Mouse (Mus musculus): Measurements from ENCODE around the gene Bicdl1. TPM values are rescaled to one million over a fixed set of nuclear protein-coding genes. Genes with fewer than 3 reads are reported as not detected.
"Not testable (repeated sequence)": the region's sequence is repeated elsewhere in the genome, so short reads cannot be mapped to it uniquely, and the experiment has no call there.

Gene Bicdl1
- total RNA-seq (2015), result 0.73 and 1.3 TPM in 2 replicates
- total RNA-seq (2017), result 1.1 and 3.8 TPM in 2 replicates

GRCm38 (mm10) chr5:115731001-115731731 is at the start of gene Bicdl1:
Gene Bicdl1 (minus strand): TSS chr5:115731621.
- ATAC-seq (ENCODE audit: poor library complexity, severe bottlenecking), result peak; percentile 74

GRCm38 (mm10) chr5:115776911-115777310 is 45.5 kb upstream of the Bicdl1 start:
- no peak for ATAC-seq (ENCODE audit: poor library complexity, severe bottlenecking)

DNA sequence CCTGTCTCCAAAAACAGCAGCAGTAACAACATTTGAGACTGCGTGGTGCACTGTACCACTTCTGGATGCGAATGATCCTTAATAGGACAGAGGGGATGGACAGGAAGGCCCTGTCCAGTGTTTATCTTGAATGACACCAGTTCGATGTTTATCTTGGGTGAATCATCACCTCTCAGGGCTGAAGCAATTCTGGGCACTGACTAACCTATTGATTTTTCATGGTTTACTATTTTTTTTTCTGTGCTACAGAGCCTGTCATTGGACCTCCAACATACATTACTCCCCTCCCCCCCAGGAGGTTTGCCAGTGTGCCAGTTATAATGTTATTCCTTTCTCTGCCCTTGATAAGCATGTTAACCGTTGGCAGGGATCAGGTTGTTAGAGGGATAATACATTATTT is 43.9 kb upstream of the Bicdl1 start:
- ATAC-seq (ENCODE audit: poor library complexity, severe bottlenecking), result no peak

- ATAC-seq (ENCODE audit: poor library complexity, severe bottlenecking), result no peak
Measured at GRCm38 (mm10) chr5:115770048-115770447, 38.6 kb upstream of the Bicdl1 start.

- ATAC-seq (ENCODE audit: poor library complexity, severe bottlenecking), result no peak
Measured at GRCm38 (mm10) chr5:115769116-115769515, 37.7 kb upstream of the Bicdl1 start.

GRCm38 (mm10) chr5:115766821-115767220 is 35.4 kb upstream of the Bicdl1 start:
- ATAC-seq (ENCODE audit: poor library complexity, severe bottlenecking), result no peak

DNA sequence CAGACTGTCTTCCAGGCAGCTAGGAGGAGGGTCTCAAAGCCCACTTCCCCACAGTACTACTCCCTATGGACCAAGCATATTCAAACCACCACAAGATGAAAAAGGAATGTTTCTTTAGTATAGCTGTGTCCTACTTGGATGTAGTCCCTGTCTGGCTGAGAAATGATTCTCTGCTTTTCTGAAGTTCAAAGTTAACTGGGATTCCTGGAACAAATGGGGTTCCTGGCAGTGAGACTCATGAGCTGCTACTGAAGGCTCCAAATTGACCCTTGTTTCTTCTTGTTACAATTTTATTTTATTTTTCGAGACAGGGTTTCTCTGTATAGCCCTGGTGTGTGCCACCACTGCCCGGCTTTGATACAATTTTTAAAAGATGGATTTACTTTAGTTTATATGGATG is 32.6 kb upstream of the Bicdl1 start:
- ATAC-seq (ENCODE audit: poor library complexity, severe bottlenecking), result no peak

GRCm38 (mm10) chr5:115760903-115761302 is 29.5 kb upstream of the Bicdl1 start:
- no peak for ATAC-seq (ENCODE audit: poor library complexity, severe bottlenecking)

GRCm38 (mm10) chr5:115758431-115759180 is 27.2 kb upstream of the Bicdl1 start:
- no peak for ATAC-seq (ENCODE audit: poor library complexity, severe bottlenecking)

DNA sequence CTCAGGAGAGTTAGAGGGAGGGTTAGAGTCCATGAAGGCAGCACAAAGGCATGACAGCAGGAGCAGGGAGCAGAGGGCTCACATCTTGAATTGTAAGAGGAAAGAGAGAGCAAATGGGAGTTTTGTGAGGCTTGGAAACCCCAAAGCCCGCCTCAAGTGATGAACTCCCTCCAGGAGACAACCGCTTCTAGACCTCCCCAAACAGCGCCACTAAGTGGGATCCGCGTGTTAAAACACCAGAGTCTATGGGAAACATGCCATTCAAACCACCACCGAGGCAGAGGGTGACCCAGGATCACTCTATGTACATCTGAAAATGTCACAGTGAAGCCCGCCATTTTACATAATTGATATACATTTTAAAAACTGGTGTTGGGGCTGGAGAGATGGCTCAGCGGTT is 26.1 kb upstream of the Bicdl1 start:
- ATAC-seq (ENCODE audit: poor library complexity, severe bottlenecking), result no peak

DNA sequence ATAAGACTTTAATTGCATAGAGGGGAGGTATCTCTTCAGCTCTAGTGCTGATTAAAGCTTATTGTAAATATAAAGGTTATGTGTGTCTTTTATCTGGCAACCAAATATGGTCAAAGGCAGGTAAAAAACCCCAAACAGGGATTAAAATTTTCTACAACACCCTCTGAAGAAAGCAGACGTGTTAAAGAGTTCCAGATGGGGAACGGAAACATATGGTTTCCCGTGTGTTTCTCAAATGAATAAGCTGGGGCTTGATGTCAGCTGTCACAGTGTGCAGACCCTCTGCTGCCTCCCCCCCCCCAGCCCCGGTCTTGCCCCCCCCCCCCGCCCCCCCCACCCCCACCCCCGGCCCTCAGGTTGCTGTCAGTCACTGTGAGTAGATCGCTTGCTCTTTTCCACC is 24.1 kb upstream of the Bicdl1 start:
- ATAC-seq (ENCODE audit: poor library complexity, severe bottlenecking), result no peak

DNA sequence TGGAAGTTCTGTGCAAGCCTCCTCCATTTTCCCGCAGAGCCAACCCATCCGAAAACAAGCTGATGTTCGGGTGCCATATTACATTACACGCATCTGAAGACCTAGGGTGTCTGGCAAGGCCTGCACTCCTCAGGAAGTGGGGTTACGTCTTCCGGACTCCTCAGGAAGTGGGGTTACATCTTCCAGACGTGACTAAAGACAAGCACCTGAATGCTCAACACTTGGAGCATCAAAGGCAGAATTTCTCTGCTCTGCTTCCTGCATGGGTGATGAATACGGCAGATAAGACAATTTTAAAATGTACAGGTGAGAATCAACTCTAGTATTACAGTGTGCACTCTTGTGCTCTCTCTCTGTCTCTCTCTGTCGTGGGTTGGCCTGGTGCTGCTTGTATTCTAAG is 23.4 kb upstream of the Bicdl1 start:
- peak; percentile 38; the same call in 1 of the 2 replicates for ATAC-seq (ENCODE audit: poor library complexity, severe bottlenecking)

GRCm38 (mm10) chr5:115752883-115753282 is 21.5 kb upstream of the Bicdl1 start:
- ATAC-seq (ENCODE audit: poor library complexity, severe bottlenecking), result no peak

DNA sequence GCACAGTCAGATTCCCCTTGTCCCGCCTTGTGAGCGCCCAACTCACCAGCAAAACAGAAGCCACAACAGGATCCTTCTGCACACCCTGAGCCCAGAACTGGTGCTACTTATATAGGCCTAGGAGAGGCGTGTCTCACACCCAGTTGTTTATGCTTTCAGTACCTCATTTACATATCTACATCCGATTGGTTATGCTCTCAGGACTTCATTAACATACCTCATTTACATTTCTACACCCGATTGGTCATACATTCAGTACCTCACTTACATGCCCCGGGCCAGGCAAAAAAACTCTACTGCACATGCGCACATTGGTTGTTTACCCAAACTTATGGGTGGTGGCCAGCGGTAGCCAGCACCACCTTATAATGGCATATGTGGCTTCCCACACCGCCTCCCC is 20.5 kb upstream of the Bicdl1 start:
- ATAC-seq (ENCODE audit: poor library complexity, severe bottlenecking), result not testable (repeated sequence)

- no peak for ATAC-seq (ENCODE audit: poor library complexity, severe bottlenecking)
Measured at GRCm38 (mm10) chr5:115748316-115748715, 16.9 kb upstream of the Bicdl1 start.

- ATAC-seq (ENCODE audit: poor library complexity, severe bottlenecking), result no peak
Measured at GRCm38 (mm10) chr5:115745319-115745718, 13.9 kb upstream of the Bicdl1 start.

- no peak for ATAC-seq (ENCODE audit: poor library complexity, severe bottlenecking)
Measured at GRCm38 (mm10) chr5:115738032-115738431, 6.6 kb upstream of the Bicdl1 start.

DNA sequence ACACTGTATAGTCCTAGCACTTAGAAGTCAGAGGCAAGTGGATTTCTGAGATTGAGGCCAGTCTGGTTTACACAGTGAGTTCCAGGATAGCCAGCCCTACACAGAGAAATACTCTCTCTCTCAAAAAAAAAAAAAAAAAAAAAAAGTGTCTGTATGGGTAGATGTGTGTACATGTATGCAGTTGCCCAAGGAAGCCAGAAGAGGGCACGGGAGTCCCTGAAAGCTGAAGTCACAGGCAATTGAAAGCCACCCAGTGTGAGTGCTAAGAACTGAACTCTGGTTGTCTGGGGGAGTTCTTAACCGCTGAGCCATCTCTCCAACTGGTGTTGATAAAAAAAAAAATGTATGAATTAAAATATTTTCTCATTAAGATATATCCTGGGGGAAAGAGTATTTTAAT is 3.1 kb upstream of the Bicdl1 start:
- ATAC-seq (ENCODE audit: poor library complexity, severe bottlenecking), result no peak

GRCm38 (mm10) chr5:115732849-115733216 is 1.4 kb upstream of the Bicdl1 start:
- ATAC-seq (ENCODE audit: poor library complexity, severe bottlenecking), result no peak

GRCm38 (mm10) chr5:115732176-115732848 is 891 bp upstream of the Bicdl1 start:
- peak; percentile 93 for ATAC-seq (ENCODE audit: poor library complexity, severe bottlenecking)

DNA sequence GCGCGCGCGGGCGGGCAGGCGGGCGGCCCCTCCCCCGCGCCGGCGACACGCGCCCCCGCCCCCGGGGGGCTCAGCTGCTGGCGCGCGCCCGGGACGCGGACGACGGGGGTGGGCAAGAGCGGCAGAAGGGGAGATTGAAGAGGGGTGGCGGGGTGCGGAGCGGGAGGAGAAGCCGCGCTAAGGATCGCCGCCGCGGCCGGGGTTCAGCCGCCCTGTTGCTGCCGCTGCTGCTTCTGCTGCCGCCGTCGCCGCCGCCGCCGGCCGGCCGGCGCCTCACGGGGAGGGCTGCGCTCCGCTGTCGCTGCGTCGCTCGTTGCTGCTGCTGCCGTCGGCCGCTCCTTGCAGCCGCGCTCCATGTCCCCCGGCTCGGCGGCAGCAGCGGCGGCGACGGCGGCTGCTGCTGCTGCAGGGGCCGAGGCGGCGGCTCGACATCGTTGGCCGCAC is 333 bp upstream of the Bicdl1 start:
- no peak for ATAC-seq (ENCODE audit: poor library complexity, severe bottlenecking)

DNA sequence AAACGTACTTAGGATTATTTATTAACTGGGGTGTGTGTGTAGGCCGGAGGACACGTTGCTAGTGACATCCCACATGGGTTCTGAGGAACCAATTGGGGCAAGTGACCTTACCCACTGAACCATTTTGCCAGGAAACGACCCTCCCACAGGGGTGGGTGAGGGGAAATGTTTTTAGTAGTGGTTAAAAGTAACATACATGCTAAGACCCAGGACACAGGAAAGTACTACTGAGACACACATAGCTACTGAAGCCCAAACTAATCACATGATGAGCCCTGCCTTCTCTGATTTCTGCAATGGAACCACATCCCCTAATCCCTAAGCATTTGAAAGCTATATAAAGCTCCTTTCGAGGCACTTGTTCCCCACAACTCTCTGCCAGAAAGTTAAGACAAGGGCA is 1.1 kb downstream of the Bicdl1 start:
- ATAC-seq (ENCODE audit: poor library complexity, severe bottlenecking), result no peak

Measured in megakaryocyte, adult 5-6 weeks (primary cell).